Mouse (Mus musculus) c-Kit-positive CD71-negative TER-119-negative erythroid progenitor cells, embryonic 14.5 days (primary cell): ENCODE measurements around the gene Atf7ip2.
"Not testable (repeated sequence)": the region's sequence is repeated elsewhere in the genome, so short reads cannot be mapped to it uniquely, and the experiment has no call there.

ENCODE experiments used
- DNase-seq: peaks from one replicate; pipeline ENCODE4 v3.0.0-alpha.2; 2013; ENCODE audit warnings: low read depth

Gene Atf7ip2

DNA sequence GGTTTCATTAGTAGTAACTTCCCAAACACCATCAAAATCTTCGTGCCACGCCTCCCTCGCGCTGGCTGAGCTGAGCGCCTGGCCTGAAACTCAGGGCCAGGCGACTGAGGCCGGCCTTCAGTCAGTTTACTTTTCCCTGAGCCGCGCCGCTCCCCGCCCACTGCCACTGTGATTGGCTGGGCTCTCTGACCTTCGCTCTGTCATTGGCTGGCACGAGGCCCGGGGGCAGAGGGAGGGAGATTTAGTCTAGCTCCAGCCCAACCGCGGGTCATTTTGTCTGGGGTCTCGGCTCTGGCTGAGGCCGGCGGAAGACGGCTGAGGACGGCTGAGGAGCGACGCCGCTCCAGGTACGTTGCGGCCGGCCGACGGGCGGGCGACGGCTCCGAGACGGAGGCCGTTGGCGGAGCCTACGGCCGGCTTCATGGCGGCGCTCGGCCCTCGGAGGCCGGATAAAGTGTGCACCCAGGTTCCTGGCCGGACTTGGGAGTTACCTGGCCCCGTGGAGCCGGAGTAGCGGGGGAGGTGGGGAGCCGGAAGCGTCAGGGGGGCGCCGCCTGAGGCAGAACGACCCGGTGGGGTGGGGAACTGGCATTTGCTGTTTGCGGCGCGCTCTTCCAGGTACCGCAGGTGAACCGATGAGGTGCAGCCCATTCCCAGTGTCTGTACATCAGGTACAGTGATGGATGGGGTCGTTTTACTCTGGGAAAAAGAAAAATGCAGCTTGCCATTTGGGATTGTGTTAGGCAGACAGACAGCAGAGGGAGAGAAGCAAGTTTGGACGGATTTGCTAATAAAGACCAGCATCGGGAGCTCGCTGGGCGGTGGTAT, at the start of gene Atf7ip2:
Atf7ip2 (plus strand) TSS at position 34 of the 828 bp plus-strand sequence.
- peak; percentile 53 for DNase-seq

DNA sequence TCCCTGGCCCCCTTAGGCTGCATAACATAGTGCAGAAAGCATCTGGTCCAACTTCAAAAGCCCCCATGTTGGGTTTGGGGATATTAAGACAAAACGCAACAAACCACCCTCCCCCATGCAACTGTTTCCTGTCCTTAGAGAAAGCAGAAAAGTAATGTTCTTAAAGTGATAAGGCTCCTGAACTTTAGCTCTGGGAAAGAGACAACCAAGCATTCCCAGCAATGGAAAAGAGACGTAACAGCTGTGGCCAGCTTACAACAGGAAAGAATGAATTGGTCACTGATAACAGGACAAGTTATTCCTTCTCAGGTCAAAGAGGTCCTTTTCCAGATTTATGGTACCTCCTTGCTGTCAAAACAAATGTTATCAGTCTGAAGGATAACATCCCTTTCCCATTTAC, 49.3 kb upstream of the Atf7ip2 start:
- no peak for DNase-seq

DNA sequence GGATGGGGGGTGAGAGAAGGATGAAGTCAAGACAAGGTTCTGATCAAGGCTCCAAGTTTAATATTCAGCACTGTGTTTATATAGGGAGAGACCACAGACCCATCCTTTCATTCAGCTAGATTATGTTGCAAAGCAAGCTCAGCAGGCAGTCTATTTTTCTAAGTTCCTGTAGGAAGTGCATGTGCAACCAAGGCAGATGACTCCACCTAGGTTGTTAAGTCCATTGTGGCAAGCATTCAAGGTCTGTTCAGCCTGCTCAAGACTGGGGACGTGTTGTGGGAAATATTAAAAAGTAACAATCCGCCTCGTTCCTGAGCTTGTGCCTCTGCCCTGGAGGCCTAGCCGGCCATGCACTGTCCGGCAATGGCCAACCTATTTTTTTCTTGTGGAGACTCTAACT, 45.1 kb upstream of the Atf7ip2 start:
- DNase-seq, result no peak

DNA sequence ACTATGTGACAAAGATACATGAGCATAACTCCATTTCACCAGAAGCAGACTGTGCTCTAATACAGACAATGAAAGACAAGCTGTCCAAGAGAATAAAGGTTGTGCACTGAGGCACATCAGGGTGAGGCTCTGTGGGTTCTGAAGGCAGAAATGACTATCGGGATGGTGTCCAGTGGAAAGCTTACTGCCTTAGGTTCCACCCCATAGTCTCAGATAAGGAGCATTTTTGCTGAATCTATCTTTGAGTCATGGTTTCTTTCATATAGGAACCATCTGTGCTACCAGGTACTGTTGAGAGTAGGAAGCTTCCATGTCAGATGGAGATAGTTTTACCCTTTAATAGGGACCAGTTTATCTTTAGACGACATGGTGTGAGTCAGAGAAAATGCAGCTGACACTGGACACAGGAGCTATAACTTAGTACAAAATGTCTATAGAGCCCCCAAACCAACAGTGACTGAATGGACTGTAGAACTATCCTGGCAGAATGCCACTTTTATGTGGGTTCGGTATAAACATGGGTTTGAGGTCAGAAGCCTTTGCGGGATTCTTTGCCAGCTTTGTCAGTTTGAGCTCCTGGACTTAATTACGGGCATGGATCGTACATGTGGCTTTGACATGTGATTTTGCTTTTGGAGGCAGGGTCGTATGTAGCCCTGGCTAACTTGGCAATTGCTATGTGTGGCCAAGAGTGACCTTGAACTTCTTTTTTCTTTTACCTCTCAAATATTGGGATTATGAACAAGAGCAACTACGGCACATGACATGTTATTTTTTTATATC, 23.2 kb upstream of the Atf7ip2 start:
- DNase-seq, result no peak

GRCm38 (mm10) chr16:10170005-10170404, 22.5 kb upstream of the Atf7ip2 start, which contains the start of gene Rpl39l:
Rpl39l (plus strand) TSS chr16:10170226.
- DNase-seq, result no peak

DNA sequence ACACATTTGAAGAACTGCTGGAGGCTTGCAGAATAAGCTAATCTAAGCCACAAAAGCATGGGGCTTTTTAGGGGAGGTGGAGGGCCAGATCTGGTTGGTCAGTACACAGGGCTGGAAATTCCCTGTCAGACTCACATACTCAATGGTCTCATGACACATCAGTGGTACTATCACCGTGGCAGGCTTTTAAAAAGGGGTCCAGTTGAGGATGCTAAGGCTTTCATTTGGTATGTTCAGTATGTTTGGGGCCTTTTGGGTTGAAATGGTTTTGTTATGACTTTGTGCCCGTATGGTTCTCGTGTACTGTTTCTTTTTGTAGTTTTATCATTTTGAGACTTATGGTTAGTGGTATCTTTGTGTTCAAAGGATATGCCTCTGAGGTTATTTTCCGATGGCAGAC, 21.2 kb upstream of the Atf7ip2 start:
- no peak for DNase-seq

DNA sequence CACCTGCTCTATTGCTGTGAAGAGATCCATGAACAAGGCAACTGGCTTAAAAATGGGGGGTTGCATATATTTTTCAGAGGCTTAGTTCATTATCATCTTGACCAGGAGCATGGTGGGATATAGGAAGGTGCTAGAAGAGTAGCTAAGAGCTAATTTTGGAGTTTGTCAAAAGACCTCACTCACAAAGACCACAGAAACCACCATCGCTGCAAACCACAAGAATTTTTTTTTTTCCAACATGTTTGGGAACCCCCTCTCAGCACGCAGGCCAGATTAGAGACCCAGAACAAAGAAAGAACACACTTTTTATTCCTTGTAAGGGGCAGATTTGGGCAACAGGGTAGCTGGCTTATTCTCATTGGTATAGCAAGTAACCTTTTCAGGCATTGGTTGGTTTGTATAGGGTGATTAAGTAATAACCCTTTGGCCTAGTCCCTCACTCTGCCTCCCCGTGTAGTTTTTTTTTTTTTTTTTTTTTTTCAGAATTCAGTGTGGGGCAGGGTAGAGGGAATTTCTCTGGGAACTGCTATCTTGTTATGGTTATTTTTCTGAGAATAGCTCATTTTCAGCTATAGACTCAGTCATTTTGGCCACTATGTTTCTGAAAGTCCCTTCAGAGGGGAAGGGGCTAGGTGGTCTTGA, 20.2 kb upstream of the Atf7ip2 start:
- DNase-seq, result no peak

GRCm38 (mm10) chr16:10187461-10187860, 5.1 kb upstream of the Atf7ip2 start:
- DNase-seq, result not testable (repeated sequence)

GRCm38 (mm10) chr16:10208777-10209176, 16.3 kb downstream of the Atf7ip2 start:
- DNase-seq, result no peak

DNA sequence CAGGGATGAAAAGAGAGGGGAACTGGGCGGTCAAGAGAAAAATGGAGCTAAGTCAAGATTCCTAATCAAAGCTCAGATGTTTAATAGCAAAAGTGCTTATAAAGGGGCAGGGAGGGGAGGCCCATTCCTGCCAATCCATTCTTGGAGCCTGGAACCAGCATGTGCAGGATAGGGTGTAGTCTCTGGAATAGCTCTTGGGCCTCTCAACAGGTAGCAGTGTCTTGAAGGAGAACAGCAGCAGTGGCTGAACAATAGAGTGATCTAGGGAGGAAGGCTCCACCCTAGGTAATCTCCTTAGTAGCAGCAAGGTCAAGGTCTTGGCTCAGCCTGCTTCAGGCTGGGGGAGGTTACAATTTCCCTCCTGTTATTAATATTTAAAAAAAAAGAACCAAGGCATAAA, 23.9 kb downstream of the Atf7ip2 start:
- not testable (repeated sequence) for DNase-seq

- DNase-seq, result not testable (repeated sequence)
Observed at GRCm38 (mm10) chr16:10217020-10217419, 24.5 kb downstream of the Atf7ip2 start.

DNA sequence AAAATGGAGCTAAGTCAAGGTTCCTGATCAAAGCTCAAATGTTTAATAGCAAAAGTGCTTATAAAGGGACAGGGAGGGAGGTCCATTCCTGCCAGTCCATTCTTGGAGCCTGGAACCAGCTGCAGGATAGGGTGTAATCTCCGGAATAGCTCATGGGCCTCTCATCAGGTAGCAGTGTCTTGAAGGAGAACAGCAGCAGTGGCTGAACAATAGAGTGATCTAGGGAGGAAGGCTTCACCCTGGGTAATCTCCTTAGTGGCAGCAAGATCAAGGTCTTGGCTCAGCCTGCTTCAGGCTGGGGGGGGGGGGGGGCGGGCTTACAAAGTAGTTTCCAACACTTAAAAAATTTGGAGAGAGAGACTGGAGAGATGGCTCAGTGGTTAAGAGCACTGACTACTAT, 34.8 kb downstream of the Atf7ip2 start:
- DNase-seq, result no peak

DNA sequence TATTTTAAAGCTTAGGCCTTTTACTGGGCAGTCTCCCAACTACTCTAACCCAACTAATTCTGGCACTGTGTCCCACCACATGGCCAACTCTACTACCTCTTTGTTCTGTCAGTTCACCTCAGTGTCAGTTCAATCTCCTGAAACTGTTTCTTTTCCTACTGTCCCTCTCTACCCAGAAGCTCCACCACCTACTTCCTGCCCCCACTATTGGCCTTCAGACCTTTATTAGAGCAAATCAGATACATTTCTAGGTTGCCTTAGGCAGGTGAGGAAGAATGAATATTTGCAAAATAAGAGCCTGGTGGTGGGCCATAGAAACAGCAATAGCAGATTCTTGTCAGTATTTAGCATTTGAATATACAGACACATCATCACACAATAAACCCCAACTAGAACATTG, 44.1 kb downstream of the Atf7ip2 start:
- DNase-seq, result no peak

GRCm38 (mm10) chr16:10253993-10254392, 61.5 kb downstream of the Atf7ip2 start:
- no peak for DNase-seq

DNA sequence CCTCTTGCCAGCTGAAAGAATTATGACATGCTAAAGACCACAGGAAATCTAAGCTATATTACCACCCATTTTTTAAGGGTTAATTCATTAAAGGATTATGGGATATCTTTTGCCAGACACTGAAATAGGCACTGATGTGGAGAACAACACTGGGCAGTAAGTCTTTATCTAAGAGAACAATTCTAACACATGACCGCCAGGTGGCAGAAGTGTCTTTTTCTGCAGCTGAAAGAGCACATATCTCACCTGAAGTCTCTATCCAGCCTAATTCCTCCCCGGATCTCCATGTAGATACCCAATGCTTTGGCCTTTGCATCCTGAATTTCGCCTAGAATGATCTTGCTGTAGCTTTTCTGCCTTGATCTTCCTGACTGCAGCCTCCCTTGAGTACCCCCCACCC, 79.7 kb downstream of the Atf7ip2 start:
- peak; percentile 34 for DNase-seq

DNA sequence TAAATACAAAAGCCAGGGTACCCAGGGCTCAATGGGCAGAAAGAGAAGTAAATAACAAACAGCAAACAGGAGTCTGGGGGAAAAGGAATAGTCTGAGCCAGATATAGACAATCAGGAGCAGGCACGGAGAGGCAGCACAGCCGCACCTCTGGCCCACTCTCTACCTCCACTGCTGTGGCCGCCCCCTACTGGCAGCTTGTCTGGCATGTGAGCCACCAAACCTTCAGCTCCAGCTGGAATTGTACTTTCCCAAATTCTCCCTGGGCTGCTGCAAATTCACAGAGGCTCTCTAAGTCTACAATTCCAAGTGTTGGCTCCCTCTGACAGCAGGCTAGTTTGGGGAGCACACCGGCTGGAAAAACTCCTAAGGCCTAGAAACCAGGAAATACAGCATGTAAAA, 82.0 kb downstream of the Atf7ip2 start:
- DNase-seq, result no peak

DNA sequence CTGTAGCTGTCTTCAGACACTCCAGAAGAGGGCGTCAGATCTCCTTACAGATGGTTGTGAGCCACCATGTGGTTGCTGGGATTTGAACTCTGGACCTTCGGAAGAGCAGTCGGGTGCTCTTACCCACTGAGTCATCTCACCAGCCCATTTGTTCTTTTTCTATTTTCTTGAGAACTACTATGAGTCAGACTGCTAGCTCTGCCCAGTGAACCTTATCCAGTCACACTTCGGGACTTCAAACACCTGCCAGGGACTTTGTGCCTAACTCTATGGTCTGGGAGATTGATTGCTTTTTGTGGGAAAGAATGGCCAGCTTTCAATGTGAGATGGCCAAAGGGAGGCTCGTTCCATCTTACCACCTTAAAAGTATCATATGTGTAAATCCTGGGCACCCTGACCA, 84.3 kb downstream of the Atf7ip2 start:
- DNase-seq, result not testable (repeated sequence)

- DNase-seq, result peak; percentile 67
Observed at GRCm38 (mm10) chr16:10280286-10280951, 87.9 kb downstream of the Atf7ip2 start.

GRCm38 (mm10) chr16:10281890-10282289, 89.4 kb downstream of the Atf7ip2 start:
- no peak for DNase-seq

GRCm38 (mm10) chr16:10286513-10287268, 94.2 kb downstream of the Atf7ip2 start:
- DNase-seq, result peak; percentile 14

- DNase-seq, result no peak
Observed at GRCm38 (mm10) chr16:10288115-10288514, 95.6 kb downstream of the Atf7ip2 start.
